Mouse (Mus musculus): ENCODE data around the gene Ptpn11. TPM values are rescaled to one million over a fixed set of nuclear protein-coding genes. Genes with fewer than 3 reads are reported as not detected.

Gene Ptpn11
- polyA plus RNA-seq, 2 experiments from 2014 or later = 7.2 to 8.0 TPM

DNA sequence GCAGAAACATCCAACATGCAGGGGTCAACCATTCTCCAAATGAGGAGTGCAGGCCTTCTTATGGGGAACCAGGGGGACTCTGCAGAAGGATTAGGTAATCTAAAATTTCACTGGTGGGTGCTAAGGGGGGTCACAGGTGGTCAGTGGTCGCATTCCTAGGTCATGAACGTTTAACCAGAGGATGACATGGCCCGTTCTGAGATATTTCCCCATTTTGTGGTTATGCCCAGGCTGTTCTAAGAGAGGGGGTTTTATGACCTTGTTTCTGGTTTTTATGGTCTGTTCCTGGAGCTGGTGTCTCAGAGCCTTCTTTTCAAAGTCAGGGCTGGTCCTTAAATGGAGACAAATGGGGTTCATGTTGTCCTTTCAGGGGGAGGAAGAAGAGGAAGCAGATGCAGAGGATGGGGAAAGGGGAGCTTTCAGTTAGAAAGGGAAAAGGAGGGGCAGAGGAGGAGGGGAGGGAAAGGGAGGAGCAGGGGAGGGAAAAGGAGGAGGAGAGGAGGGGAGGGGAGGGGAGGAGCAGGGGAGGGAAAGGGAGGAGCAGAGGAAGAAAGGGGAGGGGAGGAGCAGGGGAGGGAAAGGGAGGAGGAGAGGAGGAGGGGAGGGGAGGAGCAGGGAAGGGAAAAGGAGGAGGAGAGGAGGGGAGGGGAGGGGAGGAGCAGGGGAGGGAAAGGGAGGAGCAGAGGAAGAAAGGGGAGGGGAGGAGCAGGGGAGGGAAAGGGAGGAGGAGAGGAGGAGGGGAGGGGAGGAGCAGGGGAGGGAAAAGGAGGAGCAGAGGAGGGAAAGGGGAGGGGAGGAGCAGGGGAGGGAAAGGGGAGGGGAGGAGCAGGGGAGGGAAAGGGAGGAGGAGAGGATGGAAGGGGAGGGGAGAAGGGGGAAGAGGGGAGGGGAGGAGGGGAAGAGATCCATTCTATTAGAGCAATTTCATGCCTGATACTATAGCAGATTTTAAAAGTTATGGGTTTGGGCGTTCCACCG, 66.7 kb downstream of the Ptpn11 start:
- ATAC-seq = no peak

DNA sequence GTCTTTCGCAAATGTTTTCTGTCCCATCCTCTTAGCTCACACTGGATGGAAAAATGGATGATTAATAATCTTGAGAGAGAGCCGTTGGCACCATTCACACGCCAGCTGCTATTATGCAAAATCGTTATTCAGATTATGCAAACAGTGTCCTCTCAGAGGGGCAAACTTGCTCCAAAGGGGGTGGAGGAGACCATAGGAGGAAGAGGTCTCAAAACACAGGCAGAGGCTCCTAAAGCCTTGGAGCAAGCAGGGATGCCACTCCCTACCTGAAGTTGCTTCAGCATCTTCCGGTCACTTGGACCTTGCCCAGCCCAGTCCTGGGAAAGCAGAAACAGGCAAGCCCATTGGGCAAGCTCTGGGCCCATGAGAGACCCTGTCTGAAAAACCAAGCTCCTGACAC, 67.8 kb downstream of the Ptpn11 start:
- ATAC-seq = no peak

DNA sequence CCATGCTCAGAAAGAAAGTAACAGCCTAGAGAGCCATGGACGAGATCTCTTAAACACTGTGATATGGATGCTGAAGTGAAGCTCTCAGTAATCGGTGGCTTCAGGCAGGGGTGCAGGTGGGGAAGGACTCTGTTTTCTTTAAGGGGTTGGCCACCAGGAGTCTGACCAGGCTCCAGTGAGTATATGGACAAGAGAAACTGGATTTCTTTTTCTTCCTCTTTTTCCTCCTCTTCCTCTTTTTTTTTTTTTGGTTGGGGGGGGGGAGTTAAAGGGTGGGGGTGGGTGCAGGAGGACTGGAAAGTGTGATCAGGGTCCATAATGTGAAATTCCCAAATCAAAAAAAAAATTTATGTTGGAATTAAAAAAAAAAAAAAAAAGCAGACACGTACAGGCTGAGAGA, 68.6 kb downstream of the Ptpn11 start:
- ATAC-seq = no peak

DNA sequence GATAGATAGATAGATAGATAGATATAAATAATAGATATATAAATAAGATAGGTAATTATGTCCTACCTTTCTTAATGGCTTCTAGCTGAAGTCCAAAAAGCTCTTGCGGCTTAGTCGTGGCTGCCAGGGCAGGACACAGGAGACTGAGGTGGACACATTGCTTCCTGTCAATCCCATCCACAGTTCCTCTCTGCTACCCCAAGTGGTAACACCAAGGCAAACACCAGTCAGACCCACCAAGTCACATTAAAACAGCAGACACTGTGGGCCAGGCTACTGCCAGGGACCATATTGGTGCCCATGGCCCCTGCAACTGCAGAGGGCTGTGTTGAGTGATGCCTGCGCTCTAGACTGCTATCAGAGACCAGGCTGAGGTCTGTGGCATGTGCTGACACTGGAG, 69.2 kb downstream of the Ptpn11 start:
- no peak for ATAC-seq

DNA sequence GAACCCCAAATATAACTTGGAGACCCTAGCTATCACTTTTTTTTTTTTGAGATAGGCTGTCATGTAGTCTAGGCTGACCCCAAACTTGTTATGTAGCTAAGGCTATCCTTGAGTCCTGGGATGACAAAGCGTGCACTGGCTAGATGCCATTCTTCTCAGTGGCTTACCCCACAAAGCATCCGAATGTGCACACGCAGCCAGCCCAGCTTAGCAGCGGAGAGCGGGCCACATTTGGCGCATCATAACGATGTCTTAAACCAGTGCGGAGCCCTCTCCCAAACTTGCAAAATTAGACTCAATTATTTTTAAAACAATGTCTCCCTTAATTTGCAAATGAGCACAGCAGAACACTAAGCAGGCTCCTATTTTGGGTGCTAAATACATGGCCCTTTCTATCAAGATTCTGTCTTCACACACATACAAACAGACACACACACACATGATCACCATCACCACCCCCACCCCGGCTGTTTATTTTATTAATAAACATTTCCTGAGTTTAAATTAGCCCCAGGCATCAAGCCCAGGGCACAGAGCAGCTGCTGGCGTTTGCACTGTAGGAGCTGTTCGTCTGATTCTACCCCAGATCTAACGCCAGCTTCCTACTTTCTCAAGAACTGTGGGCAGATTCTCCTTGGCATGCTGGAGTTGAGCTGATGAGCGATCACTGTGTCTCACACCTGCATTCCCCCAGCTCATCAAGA, 71.7 kb downstream of the Ptpn11 start:
- no peak for ATAC-seq

DNA sequence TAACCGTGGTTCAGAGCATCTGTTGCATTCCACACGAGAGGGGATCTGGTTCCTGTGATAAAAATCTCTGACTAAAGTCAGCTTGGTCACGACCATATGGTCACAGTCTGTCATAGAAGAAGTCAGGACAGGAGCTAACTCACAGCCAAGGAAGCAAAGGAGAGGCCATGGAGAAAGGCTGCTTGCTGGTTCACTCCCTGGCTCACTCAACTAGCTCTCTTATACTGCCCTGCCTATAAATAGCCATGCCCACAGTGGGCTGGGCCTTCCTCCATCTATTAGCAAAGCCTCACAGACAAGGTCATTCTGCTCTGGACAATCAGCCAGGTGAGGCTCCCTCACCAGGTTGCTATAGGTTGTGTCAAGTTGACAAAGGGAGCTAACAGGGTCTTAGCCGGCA, 72.9 kb downstream of the Ptpn11 start:
- no peak for ATAC-seq

DNA sequence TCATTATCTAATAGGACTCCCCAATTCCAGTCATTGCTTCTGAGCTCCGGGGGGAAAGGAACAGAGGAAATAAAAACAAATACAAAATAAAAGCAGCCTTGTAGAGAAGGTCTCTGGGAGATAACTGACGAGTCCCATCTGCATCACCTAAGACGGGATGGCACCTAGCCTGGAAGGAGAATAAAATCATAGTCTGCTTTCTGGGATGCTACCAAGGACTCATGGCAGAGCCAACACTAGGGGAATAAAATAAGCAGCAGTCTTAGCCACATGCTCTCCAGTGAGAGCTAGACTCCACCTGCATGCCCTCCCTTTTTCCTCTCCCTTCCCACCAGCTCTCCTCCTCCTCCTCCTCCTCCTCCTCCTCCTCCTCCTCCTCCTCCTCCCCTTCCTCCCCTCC, 74.3 kb downstream of the Ptpn11 start:
- no peak for ATAC-seq

DNA sequence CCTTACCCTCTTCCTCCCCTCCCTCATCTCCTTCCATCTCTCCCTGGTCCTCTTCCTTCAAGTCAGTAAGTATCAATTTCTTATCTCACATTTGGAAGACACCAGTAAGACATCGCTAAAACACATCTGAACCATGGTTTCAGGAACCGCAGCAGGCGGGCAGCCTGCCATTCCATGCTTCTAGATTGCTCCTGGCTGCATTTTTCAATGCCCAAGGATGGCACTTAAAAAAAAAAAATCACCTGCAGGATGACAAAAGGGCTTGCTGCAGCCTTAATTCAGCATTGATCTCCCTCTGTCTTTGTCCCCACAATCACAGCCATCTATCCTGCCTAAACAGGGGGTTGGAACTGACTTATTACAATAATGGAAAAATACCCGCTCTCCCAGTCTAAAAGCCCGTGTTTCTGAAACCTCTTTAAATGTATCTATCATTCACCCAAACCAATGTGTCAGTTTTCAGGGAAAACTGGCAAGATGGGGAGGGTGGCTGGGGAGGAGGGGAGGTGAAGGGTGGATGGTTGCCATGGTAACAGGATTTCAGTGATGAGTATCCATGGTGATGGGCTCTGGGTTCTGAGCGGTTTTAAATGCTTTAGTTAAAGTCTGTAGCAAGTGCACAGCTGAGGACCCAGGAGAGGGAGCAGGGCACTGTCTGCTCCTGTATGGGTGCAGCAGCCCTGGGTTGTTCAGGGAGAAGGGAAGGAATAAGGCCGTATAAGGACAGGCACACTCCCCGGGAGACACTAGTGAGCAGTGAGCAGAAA, 75.6 kb downstream of the Ptpn11 start:
- no peak for ATAC-seq

DNA sequence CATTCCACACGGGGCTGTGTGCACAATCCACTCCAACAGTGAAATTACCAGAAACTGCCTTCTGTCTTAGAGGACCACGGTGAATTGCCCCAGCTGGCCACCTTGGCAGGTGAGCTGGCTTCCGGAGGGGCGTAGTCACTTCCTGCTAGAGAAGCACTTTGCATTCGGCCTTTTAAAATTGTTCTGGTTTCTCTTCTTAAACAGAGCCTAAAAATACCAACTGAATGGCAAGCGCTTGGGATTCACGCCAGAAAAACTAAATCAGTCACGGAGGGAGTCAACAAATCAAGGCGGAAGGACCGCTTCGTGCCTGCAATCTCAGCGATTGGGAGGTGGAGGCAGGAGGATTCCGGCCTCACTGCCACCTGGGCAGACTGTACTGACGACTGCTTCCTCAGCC, 77.0 kb downstream of the Ptpn11 start:
- peak; percentile 38 for ATAC-seq

DNA sequence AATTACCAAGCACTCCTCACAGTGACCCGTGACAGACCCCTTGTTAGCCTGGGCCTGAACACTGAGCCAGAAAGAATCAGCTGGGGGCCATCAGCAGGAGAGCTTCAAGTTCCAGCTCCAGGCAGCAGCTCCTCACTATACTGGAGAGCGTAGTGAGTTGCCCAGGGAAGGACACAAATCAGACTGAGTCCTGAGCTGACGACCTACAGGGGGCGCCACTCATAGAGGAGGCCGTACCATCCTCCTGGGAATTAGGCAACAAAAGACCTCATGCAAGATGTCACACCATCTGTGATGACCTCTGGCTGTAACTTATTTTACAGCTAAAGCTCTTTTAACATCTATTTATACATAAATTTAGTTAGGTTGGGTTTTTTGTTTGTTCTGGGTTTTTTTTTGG, 78.8 kb downstream of the Ptpn11 start:
- no peak for ATAC-seq

DNA sequence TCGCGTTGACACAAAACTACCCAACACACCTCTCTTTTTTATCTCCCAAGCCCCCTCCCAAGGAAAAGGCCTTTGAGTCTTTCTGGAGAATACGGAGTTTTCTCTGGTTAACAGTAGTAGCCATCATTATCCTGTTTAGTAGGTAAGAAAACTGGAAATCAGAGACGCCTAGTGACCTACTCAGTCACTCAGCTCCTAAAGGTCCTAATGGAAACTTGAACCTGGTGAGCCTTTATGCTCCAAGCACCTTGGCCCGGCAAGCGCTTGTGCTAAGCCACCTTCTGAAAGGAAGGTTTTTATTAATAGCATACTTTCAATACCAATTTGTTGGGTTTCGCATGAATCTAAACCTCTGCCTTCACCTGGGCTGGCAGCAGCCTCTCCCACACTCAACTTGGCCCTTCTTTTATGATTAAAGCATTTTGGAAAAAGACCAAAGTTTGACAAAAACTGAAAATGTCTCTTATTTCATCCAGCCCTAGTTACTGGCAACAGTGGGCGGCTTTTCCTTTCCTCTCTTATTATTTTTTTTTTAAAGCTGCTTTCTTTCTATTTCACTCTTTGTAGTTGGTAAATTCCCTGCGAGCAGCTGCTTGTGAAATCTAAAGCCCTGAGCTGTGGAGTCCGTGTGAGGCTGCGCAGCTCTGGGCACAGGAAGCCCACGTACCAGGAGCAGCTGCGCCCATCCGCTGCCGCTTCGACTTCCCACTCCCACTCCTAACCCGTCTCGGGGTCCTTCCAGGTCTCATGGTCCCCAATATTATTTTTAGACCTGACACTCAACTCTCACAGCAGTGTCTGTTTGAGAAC, 79.9 kb downstream of the Ptpn11 start:
- ATAC-seq = peak; percentile 48

DNA sequence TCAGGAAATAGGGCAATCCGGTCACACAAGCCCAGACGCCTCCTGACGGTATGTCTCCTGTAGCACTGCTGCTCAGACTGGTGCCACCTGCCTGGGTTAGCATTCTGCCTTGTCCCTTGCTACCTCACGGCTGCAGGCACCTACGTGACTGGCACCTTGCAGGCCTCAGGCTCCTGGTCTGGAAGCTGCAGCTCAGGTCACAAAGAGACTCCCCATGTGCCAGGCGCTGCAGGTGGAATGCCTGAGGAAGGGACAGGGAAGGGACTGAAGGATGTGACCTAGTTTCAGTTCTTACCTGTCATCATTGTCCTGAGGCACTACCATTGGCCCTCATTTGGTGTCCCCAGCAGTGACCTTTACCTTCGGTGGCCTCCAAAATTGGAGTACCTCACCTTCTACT, 82.0 kb downstream of the Ptpn11 start:
- no peak for ATAC-seq

DNA sequence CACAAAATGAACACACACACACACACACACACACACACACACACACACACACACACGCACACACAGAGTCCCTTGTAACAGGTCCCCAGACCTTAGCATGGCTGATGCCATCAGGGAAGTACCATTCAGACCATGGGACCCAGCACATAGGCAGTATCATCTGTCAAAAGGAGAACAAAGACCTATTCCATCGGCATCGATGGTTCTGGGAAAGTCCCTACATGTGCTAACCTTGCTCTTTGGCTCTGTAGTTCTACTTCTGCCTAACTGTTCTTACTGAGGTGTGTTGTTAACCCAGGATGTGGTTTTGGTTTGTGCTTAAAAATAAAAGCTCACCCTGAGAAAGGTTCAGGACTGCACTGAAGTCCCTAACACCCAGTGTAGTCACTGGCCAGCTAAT, 84.3 kb downstream of the Ptpn11 start:
- peak; percentile 95 for ATAC-seq

DNA sequence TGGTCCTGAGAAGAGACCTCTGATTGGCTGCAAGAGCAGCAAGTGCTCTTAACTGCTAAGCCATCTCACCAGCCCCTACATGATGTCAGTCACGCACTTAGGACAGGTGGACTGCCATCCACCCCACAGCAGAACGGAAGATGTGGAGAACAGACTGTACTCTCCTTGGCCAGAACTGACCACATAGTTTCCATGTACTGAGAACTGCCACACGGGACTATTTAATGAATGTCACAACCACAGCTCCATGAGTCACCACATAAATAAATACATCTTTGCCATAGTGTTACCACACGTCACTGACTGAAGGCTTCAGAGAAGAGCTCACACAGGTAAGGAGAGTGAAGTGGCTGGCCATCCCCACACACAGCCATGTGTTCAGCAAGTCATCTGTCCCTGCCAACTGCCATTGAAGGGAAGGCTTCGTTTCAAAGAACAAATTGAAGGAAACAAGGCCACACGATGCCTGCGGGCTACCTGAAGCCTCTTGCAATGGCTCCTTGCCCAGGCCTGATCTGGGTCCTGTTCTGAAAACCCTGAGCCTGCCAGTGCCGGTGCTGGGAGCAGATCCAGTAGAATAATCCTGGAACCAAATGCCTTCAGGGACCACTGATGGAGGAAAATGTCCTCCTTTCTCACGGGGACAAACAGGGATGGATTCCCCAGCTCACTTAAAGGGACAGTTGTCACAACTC, 90.2 kb downstream of the Ptpn11 start:
- no peak for ATAC-seq

DNA sequence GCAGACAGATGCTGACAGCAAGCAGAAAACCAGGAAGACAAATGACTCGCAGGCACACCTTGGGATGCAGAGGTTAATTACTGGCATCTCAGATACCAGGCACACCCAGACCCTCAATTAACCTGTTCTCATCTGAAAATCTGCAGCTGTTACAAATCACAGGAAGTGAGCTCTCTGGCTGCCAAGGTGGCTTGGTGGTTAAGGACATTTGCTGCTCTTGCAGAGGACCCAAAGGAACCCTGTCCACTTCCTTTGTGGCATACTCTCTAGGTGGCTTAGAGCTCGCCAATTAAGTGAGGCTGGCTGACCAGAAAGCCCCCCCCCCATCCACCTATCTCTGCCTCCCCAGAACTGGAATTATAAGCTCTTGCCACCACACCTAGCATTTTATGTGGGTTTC, 91.1 kb downstream of the Ptpn11 start:
- ATAC-seq = peak; percentile 61

DNA sequence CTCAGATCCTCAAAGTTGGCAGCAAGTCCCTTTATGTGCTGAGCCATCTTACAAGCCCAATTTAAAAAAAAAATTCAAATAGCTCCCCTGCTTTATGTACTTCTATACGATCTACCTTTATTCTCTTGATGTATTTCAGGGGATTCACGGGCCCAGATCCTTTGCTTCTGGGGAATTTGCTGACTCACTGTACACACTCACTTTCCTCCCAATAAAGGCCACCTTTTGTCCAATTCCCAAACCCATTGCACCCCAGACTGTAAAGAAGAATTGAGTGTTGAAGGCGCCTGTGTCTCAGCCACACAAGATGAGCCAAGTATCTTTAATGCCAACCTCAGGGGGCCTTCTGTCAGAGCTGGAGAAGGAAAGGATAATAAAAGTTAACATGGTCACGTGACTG, 93.2 kb downstream of the Ptpn11 start:
- ATAC-seq = no peak

DNA sequence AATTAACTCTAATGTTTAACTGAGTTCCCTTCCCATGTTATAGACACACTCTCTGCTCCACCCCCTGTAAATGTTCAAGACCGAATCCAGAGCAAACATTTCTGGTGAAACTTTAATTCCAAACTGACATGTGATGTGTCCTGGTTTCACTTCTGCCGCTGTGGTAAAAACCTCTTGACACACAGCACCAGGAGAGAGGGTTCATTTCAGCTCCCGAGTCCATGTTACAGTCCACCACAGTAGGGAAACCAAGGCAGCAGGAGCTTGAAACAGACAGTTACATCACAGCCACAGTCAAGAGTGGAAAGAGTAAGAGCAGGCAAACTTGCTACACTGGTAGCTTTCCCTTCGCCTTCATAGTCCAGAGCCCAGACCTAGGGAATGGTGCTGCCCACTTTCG, 94.5 kb downstream of the Ptpn11 start:
- ATAC-seq = no peak

DNA sequence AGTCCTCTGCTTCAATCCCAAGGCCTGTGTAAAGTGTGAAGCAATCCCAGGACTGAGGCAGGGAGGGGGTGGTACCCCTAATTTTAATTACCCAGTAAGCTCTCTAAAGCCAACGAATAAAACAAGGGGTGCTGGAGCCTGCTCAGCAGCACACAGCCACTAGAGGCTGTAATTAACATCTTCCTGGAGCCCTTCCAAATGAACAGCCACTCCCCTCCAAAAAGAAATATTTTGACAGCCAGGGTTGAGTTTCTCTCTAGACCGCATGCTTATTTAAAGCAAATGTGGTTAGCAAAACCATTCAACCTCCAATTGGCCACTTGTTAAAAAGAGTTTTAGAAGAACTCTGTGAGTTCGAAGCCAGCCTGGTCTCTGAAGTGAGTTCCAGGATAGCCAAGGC, 97.9 kb downstream of the Ptpn11 start:
- no peak for ATAC-seq

DNA sequence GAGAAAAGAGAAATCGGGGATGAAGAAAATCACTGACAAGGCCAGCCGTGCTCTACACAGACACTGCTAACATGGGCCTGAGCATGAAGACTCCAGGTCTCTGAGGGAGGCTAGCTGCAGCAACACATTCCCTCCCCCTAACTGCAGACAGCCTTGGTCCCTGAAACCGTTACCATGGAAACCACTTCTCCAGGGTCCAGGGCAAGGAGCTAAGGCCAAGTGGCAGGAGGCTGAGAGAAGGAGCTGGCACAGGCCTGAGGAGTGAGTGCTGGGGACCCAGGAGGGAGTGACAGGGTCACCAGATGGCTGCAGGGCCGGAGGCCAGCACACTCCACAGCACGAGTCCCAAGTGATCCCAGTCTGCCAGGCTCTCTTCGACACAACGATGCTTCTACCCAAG, 101.5 kb downstream of the Ptpn11 start:
- ATAC-seq = no peak

DNA sequence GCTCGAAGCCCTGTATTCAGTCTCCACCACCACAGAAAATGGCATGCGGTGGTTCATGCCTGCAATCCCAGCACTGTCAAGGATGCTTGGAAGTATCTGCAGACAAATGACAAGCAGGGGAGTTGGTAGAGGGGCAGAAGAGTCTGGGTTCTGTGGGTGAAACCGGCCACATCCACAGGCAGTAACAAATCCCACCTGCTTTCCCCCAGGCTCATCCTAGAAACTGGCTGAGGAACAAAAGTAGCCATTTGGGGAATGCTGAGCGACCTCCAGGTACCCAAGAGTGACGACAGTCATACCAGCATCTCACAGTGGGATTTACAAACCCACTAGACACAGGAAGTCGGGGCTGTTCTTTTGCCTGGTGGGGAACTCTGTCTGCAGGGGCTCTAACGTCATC, 103.5 kb downstream of the Ptpn11 start:
- ATAC-seq = no peak

DNA sequence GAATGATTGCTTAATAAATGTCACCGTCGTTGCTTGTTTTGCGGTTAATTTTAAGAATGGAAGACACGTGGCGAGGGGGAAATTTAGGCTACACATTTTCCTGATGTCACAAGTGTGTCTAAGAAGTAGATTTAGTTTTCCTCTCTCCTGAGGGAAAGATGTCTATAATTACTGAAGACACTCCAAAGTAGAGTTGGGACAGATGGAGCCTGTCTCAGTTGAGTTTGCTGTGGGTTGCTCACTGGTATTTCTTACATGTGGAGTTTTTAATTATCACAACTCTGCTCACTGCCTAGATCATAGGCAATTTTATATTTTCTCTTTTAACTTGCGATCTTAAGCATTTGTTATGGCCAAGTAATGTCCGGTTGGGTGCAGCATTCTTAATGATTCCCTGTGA, 108.6 kb downstream of the Ptpn11 start:
- no peak for ATAC-seq

DNA sequence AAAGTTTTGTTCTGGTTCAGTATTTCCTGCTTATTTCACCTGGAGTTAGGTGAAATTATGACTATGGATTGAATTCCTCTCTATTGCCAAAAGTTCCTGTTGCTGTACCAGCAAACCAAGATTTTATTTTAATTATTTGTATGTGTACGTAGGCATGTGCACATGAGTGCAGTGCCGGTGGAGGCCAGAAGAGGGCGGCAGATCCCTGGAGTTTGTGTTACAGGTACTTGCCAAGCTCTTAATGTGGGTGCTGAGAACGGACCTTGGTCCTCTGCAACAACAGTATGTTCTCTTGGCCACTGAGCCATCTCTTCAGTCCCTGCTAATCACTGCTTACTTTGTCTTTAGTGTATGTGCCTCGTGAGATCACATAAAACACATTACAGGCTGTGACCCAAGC, 109.4 kb downstream of the Ptpn11 start:
- no peak for ATAC-seq
